Mouse (Mus musculus) heart, postnatal 0 days (tissue): ENCODE data around the gene Rmi2.

Experiments used
- CTCF ChIP-seq: IDR thresholded peaks from 2 replicates; pipeline ENCODE4 v1.5.1; 2016; ENCODE audit warnings: antibody characterized with exemption, control low read depth, low read depth
- EP300 ChIP-seq: IDR thresholded peaks from 2 replicates; pipeline ENCODE4 v1.6.1; 2016; ENCODE audit warnings: antibody characterized with exemption, low read depth

GRCm38 (mm10) chr16:10838487-10839245, 3.8 kb downstream of the Rmi2 start:
- no peak for TF ChIP-seq CTCF
- TF ChIP-seq EP300 = no peak
